Mouse (Mus musculus): ENCODE measurements at regions not wholly inside any gene's neighbourhood (a gene's known extent, or its start where the extent isn't known, plus 50 kb on each side); places are given as distances from the start of the nearest gene placed in this dataset.

DNA sequence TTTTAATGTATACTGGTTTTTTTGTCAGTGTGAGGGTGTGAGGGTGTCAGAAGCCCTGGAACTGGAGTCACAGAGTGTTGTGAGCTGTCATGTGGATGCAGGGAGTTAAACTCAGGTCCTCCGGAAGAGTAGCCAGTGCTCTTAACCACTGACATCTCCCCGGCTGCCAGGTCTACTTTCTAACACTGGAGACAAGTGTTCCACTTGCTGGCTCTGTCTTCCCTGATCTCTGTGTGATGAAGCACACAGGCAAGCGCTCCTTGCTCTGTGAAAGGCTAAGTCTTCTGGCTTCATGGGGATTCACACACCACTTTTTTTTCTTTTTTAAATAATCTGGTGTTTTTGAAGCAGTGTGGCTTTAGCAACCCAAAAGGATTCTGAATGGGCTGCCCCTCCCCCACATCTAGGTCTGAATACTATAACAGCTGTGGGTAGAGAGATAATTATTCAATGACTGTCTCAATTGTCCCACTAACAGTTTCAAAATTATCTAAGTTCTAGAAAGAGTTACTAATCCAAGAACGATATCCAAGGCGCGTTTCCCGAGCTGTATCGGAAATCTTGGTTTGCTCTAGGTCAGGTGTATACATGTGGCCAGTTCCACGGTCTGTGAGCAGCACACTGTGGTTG, 208.4 kb upstream of the Smim15 start:
- H3K27ac ChIP-seq (ENCODE audit: insufficient read depth, low read depth, low read length) = no peak overlapping the region
- 43% methylated on average over 9 of the region's 9 CpGs for whole genome bisulfite sequencing
- TF ChIP-seq POLR2A (IDR thresholded peaks at IDR 0.05; ENCODE audit: insufficient read depth, low read depth, low read length) (no peak), CTCF (IDR thresholded peaks at IDR 0.05; ENCODE audit: insufficient read depth, low read depth, low read length) (no peak)
- H3K4me3 ChIP-seq (ENCODE audit: insufficient read depth, low read depth, low read length) = no peak overlapping the region
- H3K4me1 ChIP-seq (ENCODE audit: control insufficient read depth, insufficient read depth, low read length) = peaks cover 29% of the 10 kb centered on the region

DNA sequence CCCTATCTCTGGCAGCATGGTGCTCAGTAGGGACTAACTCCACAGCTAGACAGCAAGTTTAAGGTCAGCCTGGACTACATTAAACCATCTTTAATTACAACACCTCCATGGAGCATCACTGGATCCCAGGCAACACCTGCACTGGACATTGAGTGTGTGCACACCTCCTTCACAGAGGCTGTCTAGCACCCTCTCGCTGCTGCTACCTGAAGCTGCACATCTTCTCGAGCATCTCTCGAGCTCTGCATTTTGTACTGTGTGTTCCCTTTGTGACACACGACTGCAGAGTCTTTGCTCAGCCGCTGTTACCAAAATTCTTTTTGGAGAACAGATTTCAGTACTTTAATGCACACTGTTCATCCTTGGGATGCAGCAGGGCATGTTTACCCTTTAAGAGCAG, 212.2 kb upstream of the Smim15 start:
- H3K4me1 ChIP-seq (ENCODE audit: control insufficient read depth, insufficient read depth, low read length) = peaks cover 12% of the 10 kb centered on the region
- H3K4me3 ChIP-seq (ENCODE audit: insufficient read depth, low read depth, low read length) = no peak overlapping the region
- 37% methylated on average over 5 of the region's 5 CpGs for WGBS
- H3K27ac ChIP-seq (ENCODE audit: insufficient read depth, low read depth, low read length) = 0 out of 2 replicates have a peak overlapping the region, but pooled peaks have one; percentile 40
- no peak for TF ChIP-seq POLR2A (IDR thresholded peaks at IDR 0.05; ENCODE audit: insufficient read depth, low read depth, low read length)
- no peak for TF ChIP-seq CTCF (IDR thresholded peaks at IDR 0.05; ENCODE audit: insufficient read depth, low read depth, low read length)

- 1% methylated on average over 17 of the region's 17 CpGs for WGBS
- TF ChIP-seq CTCF (IDR thresholded peaks at IDR 0.05; ENCODE audit: insufficient read depth, low read depth, low read length) (no peak), POLR2A (IDR thresholded peaks at IDR 0.05; ENCODE audit: insufficient read depth, low read depth, low read length) (no peak)
- Histone ChIP-seq H3K27ac (ENCODE audit: insufficient read depth, low read depth, low read length) (no peak overlapping the region), H3K4me3 (ENCODE audit: insufficient read depth, low read depth, low read length) (peak overlapping the region; percentile 21; the same call in 1 of the 2 replicates), H3K4me1 (ENCODE audit: control insufficient read depth, insufficient read depth, low read length) (peaks cover 12% of the 10 kb centered on the region)
Measured at GRCm38 (mm10) chr13:107831221-107831681, 213.0 kb upstream of the Smim15 start.

- Histone ChIP-seq H3K4me3 (ENCODE audit: insufficient read depth, low read depth, low read length) (no peak overlapping the region), H3K27ac (ENCODE audit: insufficient read depth, low read depth, low read length) (no peak overlapping the region), H3K4me1 (ENCODE audit: control insufficient read depth, insufficient read depth, low read length) (peaks cover 7% of the 10 kb centered on the region)
- WGBS = 42% methylated on average over 2 of the region's 2 CpGs
- TF ChIP-seq POLR2A (IDR thresholded peaks at IDR 0.05; ENCODE audit: insufficient read depth, low read depth, low read length) (no peak), CTCF (IDR thresholded peaks at IDR 0.05; ENCODE audit: insufficient read depth, low read depth, low read length) (no peak)
Measured at GRCm38 (mm10) chr13:107830281-107830680, 214.0 kb upstream of the Smim15 start.

DNA sequence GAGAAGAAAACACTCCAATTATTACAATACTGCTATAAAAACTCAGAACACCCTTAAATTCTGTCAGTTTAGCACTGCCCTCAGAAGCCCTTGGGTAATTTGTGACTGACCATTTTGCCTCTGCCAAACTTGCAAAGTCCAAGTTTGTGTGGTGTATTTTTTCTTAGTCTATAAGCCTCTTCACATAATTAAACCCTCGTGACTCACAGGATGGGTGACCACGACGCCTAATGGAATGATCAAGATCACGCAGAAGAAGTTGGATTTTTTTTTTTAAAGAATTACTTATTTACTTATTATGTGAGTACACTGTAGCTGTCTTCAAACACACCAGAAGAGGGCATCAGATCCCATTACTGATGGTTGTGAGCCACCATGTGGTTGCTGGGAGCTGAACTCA, 214.4 kb upstream of the Smim15 start:
- WGBS = 88% methylated on average over 4 of the region's 4 CpGs
- no peak overlapping the region for H3K4me3 ChIP-seq (ENCODE audit: insufficient read depth, low read depth, low read length)
- peaks cover 6% of the 10 kb centered on the region for H3K4me1 ChIP-seq (ENCODE audit: control insufficient read depth, insufficient read depth, low read length)
- no peak overlapping the region for H3K27ac ChIP-seq (ENCODE audit: insufficient read depth, low read depth, low read length)
- TF ChIP-seq POLR2A (IDR thresholded peaks at IDR 0.05; ENCODE audit: insufficient read depth, low read depth, low read length) (no peak), CTCF (IDR thresholded peaks at IDR 0.05; ENCODE audit: insufficient read depth, low read depth, low read length) (no peak)

DNA sequence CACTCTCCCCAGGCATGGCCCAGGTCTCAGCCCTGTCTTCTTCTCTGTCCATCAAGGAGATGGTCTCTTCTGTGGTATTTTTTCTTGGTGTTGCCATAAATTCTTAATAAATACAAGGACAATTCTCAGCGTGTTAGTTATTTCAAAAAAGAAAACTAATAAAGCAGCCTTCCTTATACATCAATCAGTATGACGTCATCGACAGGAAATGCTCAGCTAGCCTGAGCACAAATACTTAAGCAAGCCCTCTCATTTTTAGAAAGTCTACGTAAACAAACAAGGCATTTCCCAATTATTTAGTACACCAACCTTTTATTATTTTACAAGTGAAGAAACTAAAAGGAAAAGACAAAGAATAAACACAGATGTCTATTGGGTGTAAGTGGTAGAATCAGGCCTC, 218.6 kb upstream of the Smim15 start:
- TF ChIP-seq POLR2A (IDR thresholded peaks at IDR 0.05; ENCODE audit: insufficient read depth, low read depth, low read length) (no peak), CTCF (IDR thresholded peaks at IDR 0.05; ENCODE audit: insufficient read depth, low read depth, low read length) (no peak)
- H3K4me1 ChIP-seq (ENCODE audit: control insufficient read depth, insufficient read depth, low read length) = 0 out of 2 replicates have a peak, but pooled peaks cover 4% of the 10 kb centered on the region
- H3K4me3 ChIP-seq (ENCODE audit: insufficient read depth, low read depth, low read length) = no peak overlapping the region
- WGBS = 74% methylated on average over 4 of the region's 4 CpGs
- H3K27ac ChIP-seq (ENCODE audit: insufficient read depth, low read depth, low read length) = no peak overlapping the region

GRCm38 (mm10) chr13:107823342-107823741, 220.9 kb upstream of the Smim15 start:
- H3K4me1 ChIP-seq (ENCODE audit: control insufficient read depth, insufficient read depth, low read length) = peaks cover 10% of the 10 kb centered on the region; the same call in 1 of the 2 replicates
- 40% methylated on average over 1 of the region's 1 CpGs for WGBS
- H3K27ac ChIP-seq (ENCODE audit: insufficient read depth, low read depth, low read length) = no peak overlapping the region
- no peak overlapping the region for H3K4me3 ChIP-seq (ENCODE audit: insufficient read depth, low read depth, low read length)
- TF ChIP-seq POLR2A (IDR thresholded peaks at IDR 0.05; ENCODE audit: insufficient read depth, low read depth, low read length) (no peak), CTCF (IDR thresholded peaks at IDR 0.05; ENCODE audit: insufficient read depth, low read depth, low read length) (no peak)

DNA sequence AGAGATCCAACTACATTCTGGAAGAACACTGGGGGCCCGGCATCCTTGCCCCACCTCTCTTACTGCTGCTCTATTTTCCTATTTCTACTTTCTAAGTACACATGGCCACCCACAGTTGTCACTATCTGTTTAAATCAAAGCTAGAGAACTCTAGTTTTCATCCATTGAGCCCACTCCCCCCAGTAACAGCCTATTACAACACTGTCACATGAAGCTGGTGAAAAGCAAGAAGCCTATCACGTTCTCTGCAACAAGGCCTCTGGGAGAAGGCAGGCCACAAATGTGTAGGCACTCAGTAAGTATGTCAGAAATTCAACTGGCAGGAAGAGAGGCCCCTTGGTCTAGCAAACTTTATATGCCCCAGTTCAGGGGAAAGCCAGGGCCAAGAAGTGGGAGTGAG, 222.0 kb upstream of the Smim15 start:
- 70% methylated on average over 2 of the region's 2 CpGs for WGBS
- TF ChIP-seq CTCF (IDR thresholded peaks at IDR 0.05; ENCODE audit: insufficient read depth, low read depth, low read length) (no peak), POLR2A (IDR thresholded peaks at IDR 0.05; ENCODE audit: insufficient read depth, low read depth, low read length) (no peak)
- Histone ChIP-seq H3K27ac (ENCODE audit: insufficient read depth, low read depth, low read length) (no peak overlapping the region), H3K4me1 (ENCODE audit: control insufficient read depth, insufficient read depth, low read length) (peaks cover 10% of the 10 kb centered on the region; the same call in 1 of the 2 replicates), H3K4me3 (ENCODE audit: insufficient read depth, low read depth, low read length) (no peak overlapping the region)

DNA sequence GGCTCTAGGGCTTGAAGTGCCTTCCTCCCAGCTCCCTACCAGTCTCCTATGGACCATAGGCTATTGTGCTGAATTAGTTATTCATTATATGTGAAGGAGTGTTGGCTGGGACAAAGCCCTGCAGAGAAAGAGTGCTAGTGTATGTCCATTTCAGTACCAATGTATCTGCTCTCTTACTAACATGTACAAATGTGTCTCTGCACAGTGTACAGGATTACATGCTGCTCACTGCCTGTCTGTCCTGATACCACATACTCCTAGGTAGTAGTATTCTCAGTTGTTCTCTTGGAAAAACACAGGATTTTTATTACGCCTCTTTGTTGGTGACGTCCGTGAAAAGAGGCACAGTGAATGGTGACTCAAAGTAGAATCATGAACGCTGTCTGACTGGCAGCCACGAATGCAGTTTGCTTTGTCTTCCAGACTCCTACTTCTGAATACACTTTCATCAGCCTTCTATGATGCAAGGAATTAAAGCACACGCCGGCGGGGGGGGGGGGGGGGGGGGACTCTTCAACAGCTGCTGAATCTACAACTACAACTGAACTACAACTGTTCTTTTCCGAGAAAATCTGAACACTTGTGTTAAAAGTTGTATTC, 230.6 kb upstream of the Smim15 start:
- Histone ChIP-seq H3K4me3 (ENCODE audit: insufficient read depth, low read depth, low read length) (no peak overlapping the region), H3K4me1 (ENCODE audit: control insufficient read depth, insufficient read depth, low read length) (peaks cover 8% of the 10 kb centered on the region), H3K27ac (ENCODE audit: insufficient read depth, low read depth, low read length) (no peak overlapping the region)
- WGBS = 23% methylated on average over 9 of the region's 9 CpGs
- TF ChIP-seq POLR2A (IDR thresholded peaks at IDR 0.05; ENCODE audit: insufficient read depth, low read depth, low read length) = no peak
- TF ChIP-seq CTCF (IDR thresholded peaks at IDR 0.05; ENCODE audit: insufficient read depth, low read depth, low read length) = no peak
